Mouse (Mus musculus): ENCODE results near the gene Cryl1. TPM values are rescaled to one million over a fixed set of nuclear protein-coding genes. Genes with fewer than 3 reads are reported as not detected.

Gene Cryl1
- polyA plus RNA-seq (2012; rRNA removed; ENCODE audit: low replicate concordance), result 115 and 192 TPM in 2 replicates

DNA sequence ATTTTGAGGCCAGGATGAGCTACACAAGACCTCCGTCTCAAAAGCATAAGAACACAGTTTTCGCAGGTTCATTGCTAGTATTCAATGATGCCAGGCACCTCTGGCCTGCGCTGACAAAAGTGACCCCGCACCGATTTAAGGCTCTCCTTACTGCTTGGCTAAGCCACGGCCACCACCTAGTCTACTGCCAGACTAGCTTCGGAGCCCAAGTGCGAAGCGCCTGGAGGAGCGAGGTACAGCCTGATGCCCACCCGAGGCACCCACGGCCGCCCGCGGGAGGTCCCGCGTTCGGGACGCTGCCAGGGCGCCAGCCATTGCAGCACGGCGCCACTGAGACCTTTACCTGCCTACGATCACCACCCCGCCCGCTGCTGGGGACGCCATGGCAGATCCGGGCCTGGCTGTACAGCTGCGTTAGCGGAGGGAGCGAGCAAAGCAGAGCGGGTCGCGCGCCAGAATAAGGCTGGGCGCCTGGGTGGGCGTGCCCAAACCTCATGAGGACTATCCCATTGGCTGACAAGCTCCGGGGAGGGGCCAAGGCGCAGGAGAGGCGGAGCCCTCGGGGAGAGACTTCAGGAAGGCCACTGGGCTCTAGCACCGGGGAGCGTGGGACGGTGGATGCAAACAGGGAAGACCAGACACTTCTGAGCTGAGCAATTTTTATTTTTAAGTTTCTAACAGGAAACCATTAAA is at the start of gene Cryl1:
Gene Cryl1 (minus strand): TSS at position 465 of the 693 bp plus-strand sequence.

DNA sequence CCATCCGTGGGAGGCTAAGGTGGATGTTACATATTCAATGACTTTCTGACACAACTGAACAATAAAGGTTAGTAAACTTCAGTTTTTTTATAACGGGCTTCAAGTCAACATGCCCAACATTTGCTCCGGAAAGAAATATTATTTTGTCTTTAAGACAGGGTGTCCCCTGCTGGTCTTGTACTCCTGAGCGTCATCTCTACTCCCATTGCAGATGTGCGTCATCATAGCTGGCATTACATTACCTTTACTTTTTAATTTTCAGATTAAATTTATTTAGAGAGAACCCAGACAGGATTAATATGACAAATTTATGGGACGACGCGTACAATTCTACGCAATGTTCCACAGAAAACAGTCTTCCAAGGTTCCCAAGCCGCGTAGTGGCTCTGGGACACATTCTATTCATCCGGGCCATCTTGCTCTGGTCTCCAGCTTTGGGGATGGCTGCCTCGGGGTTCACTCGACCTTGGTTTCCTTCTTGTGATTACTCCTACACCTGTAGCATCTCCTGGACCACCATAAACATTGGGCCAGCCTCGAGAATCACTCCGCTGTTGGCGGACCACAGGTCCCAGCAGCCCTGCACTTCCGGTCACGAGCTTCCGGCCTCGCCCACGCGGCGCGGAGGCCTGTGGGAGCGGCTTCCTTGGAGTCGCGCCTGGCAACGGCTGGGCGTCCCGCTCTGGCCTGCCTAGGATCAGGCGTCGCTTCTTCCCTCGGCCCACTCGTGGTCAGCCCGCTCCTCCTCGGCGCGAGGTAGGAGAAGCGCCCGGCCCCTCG is 25.3 kb upstream of the Cryl1 start, which contains the start of gene Ift88:
Gene Ift88 (plus strand): TSS at position 631 of the 780 bp plus-strand sequence.

Other genes starting within 250 kb of the Cryl1 start
- gene Ift88, start 25.5 kb upstream of the Cryl1 start, polyA plus RNA-seq (2012; rRNA removed; ENCODE audit: low replicate concordance), result 0.23 and 1.2 TPM in 2 replicates
- 6.3 and 14.7 TPM in 2 replicates for gene Il17d, start 126.2 kb upstream of the Cryl1 start, polyA plus RNA-seq (2012; rRNA removed; ENCODE audit: low replicate concordance)
- gene Eef1akmt1, start 173.1 kb upstream of the Cryl1 start, polyA plus RNA-seq (2012; rRNA removed; ENCODE audit: low replicate concordance), result 5.1 and 6.3 TPM in 2 replicates

Data from duodenum, adult 2 months (tissue).